Comparison of ENCODE assay signal across 8 mouse cellular contexts in genomic region chr7:45339410-45340065, GRCm38 (mm10). TPM values are rescaled to one million over a fixed set of nuclear protein-coding genes. Genes with fewer than 3 reads are reported as not detected.
DNase-seq lines count a peak whose midpoint lies in the region; ATAC-seq and TF ChIP-seq lines count a peak whose summit lies in the region.

No protein-coding gene starts in this region.

- peak overlapping the region; percentile 49 for H3K4me3 ChIP-seq in forebrain, embryonic 11.5 days (ENCODE audit: low read depth, low read length)
- peak overlapping the region; percentile 47 for H3K4me3 ChIP-seq in hindbrain, embryonic 11.5 days (ENCODE audit: low read depth, low read length)
- peak overlapping the region; percentile 40 for H3K4me3 ChIP-seq in limb, embryonic 14.5 days (replicated peaks; ENCODE audit: low read length)
- peak overlapping the region; percentile 50 for H3K4me3 ChIP-seq in midbrain, embryonic 13.5 days (replicated peaks)

- H3K36me3 ChIP-seq in forebrain, embryonic 11.5 days (ENCODE audit: control insufficient read depth, insufficient read depth, low read length), result no peaks in the 10 kb centered on the region
- H3K36me3 ChIP-seq in hindbrain, embryonic 11.5 days (ENCODE audit: control insufficient read depth, insufficient read depth, low read length), result no peaks in the 10 kb centered on the region
- no peaks in the 10 kb centered on the region for H3K36me3 ChIP-seq in limb, embryonic 14.5 days (ENCODE audit: control insufficient read depth, insufficient read depth, low read length)
- peaks cover 16% of the 10 kb centered on the region for H3K36me3 ChIP-seq in midbrain, embryonic 13.5 days
- no peaks in the 10 kb centered on the region for H3K36me3 ChIP-seq in splenic B cell, adult 2 months (ENCODE audit: control insufficient read depth, insufficient read depth, low read length, poor library complexity, severe bottlenecking)

- WGBS in forebrain, embryonic 11.5 days, result under 1% methylated on average over 37 of the region's 39 CpGs
- WGBS in hindbrain, embryonic 11.5 days, result under 1% methylated on average over 37 of the region's 39 CpGs
- WGBS in limb, embryonic 14.5 days, result under 1% methylated on average over 34 of the region's 39 CpGs
- 1% methylated on average over 37 of the region's 39 CpGs for WGBS in midbrain, embryonic 13.5 days

- peak overlapping the region; percentile 74 for H3K9ac ChIP-seq in forebrain, embryonic 11.5 days (ENCODE audit: low read length)
- H3K9ac ChIP-seq in hindbrain, embryonic 11.5 days (ENCODE audit: low read depth, low read length), result peak overlapping the region; percentile 65
- peak overlapping the region; percentile 44 for H3K9ac ChIP-seq in limb, embryonic 14.5 days (ENCODE audit: low read depth, low read length, severe bottlenecking)
- H3K9ac ChIP-seq in midbrain, embryonic 13.5 days (replicated peaks), result peak overlapping the region; percentile 67

- no peaks in the 10 kb centered on the region for H3K9me3 ChIP-seq in forebrain, embryonic 11.5 days (ENCODE audit: control insufficient read depth, low read length)
- H3K9me3 ChIP-seq in hindbrain, embryonic 11.5 days (ENCODE audit: control insufficient read depth, low read length), result no peaks in the 10 kb centered on the region
- no peaks in the 10 kb centered on the region for H3K9me3 ChIP-seq in limb, embryonic 14.5 days (ENCODE audit: control insufficient read depth, low read length)
- H3K9me3 ChIP-seq in midbrain, embryonic 13.5 days, result no peaks in the 10 kb centered on the region

- ATAC-seq in forebrain, embryonic 11.5 days (replicated peaks; ENCODE audit: low FRiP score), result peak; percentile 85
- ATAC-seq in hindbrain, embryonic 11.5 days (ENCODE audit: low FRiP score), result peak; percentile 86
- ATAC-seq in limb, embryonic 14.5 days (ENCODE audit: low FRiP score, low read depth), result peak; percentile 78
- peak; percentile 86 for ATAC-seq in midbrain, embryonic 13.5 days

- DNase-seq in heart, adult 11 months, result peak; percentile 97
- no peak for DNase-seq in heart, postnatal 25 days (ENCODE audit: low spot score)
- DNase-seq in c-Kit-positive CD71-positive TER-119-positive erythroid progenitor cells, embryonic 14.5 days (ENCODE audit: low spot score), result peak; percentile 70
- peak; percentile 89 for DNase-seq in forebrain, embryonic 11.5 days (ENCODE audit: low spot score)
- peak; percentile 85 for DNase-seq in hindbrain, embryonic 11.5 days (ENCODE audit: low spot score)
- DNase-seq in limb, embryonic 14.5 days (ENCODE audit: low spot score), result peak; percentile 82
- peak; percentile 69 for DNase-seq in splenic B cell, adult 2 months (ENCODE audit: low read depth, low spot score)

- H3K4me2 ChIP-seq in forebrain, embryonic 11.5 days (ENCODE audit: low read depth, low read length, severe bottlenecking), result peak overlapping the region; percentile 92
- H3K4me2 ChIP-seq in hindbrain, embryonic 11.5 days (replicated peaks; ENCODE audit: low read depth, low read length), result peak overlapping the region; percentile 94
- H3K4me2 ChIP-seq in limb, embryonic 14.5 days (replicated peaks; ENCODE audit: low read depth, low read length, severe bottlenecking), result peak overlapping the region; percentile 68
- H3K4me2 ChIP-seq in midbrain, embryonic 13.5 days (replicated peaks), result peak overlapping the region; percentile 79

- H3K27ac ChIP-seq in forebrain, embryonic 11.5 days (ENCODE audit: low read depth, low read length), result no peak overlapping the region
- peak overlapping the region; percentile 33; the same call in 1 of the 2 replicates for H3K27ac ChIP-seq in hindbrain, embryonic 11.5 days (ENCODE audit: low read depth, low read length)
- H3K27ac ChIP-seq in limb, embryonic 14.5 days (replicated peaks; ENCODE audit: low read depth, low read length), result no peak overlapping the region; the same call in 1 of the 2 replicates
- peak overlapping the region; percentile 46 for H3K27ac ChIP-seq in midbrain, embryonic 13.5 days

- intact Hi-C loops in heart, postnatal 25 days (cut with DNase I), result loop anchor here (2.0 kb wide), 1 partner anchor 35 kb away; no protein-coding TSS in a partner anchor

- peak; percentile 49; the same call in 1 of the 2 replicates for TF ChIP-seq POLR2A in limb, embryonic 14.5 days (IDR thresholded peaks at IDR 0.05; ENCODE audit: borderline replicate concordance, extremely low read depth, insufficient read depth, insufficient read length)

- peaks cover 17% of the 10 kb centered on the region for H3K4me1 ChIP-seq in forebrain, embryonic 11.5 days (replicated peaks; ENCODE audit: control insufficient read depth, insufficient read depth, low read length)
- H3K4me1 ChIP-seq in hindbrain, embryonic 11.5 days (replicated peaks; ENCODE audit: control insufficient read depth, insufficient read depth, low read length), result peaks cover 6% of the 10 kb centered on the region
- H3K4me1 ChIP-seq in limb, embryonic 14.5 days (ENCODE audit: control insufficient read depth, insufficient read depth, low read length), result peaks cover 37% of the 10 kb centered on the region
- peaks cover 40% of the 10 kb centered on the region for H3K4me1 ChIP-seq in midbrain, embryonic 13.5 days (replicated peaks)

- H3K27me3 ChIP-seq in forebrain, embryonic 11.5 days (ENCODE audit: control insufficient read depth, insufficient read depth, low read length), result 0 out of 2 replicates have a peak, but pooled peaks cover 5% of the 10 kb centered on the region
- peaks cover 3% of the 10 kb centered on the region for H3K27me3 ChIP-seq in hindbrain, embryonic 11.5 days (ENCODE audit: control insufficient read depth, insufficient read depth, low read length)
- no peaks in the 10 kb centered on the region for H3K27me3 ChIP-seq in limb, embryonic 14.5 days (ENCODE audit: control insufficient read depth, insufficient read depth, low read length)
- peaks cover 31% of the 10 kb centered on the region for H3K27me3 ChIP-seq in midbrain, embryonic 13.5 days
- no peaks in the 10 kb centered on the region for H3K27me3 ChIP-seq in splenic B cell, adult 2 months (ENCODE audit: control insufficient read depth, insufficient read depth, low read length, poor library complexity, severe bottlenecking)

RNA-seq across cellular contexts. Expression of gene Hrc, which starts 4.4 kb away (rescaled TPM):
- 100 to 1,000 TPM; 773 to 825 TPM for total RNA-seq in heart, postnatal 25 days (2021)
- not detected in 2 replicates for polyA plus RNA-seq in forebrain, embryonic 11.5 days (2014; fragmentation: Nextera tagmentation; extraction: Ambion mirVana)
- polyA plus RNA-seq in hindbrain, embryonic 11.5 days (2014; fragmentation: Nextera tagmentation; extraction: Ambion mirVana), result 0.68 and 0.77 TPM in 2 replicates
- 9.5 and 17.9 TPM in 2 replicates for polyA plus RNA-seq in limb, embryonic 14.5 days (2012; rRNA removed)
- polyA plus RNA-seq in limb, embryonic 14.5 days (2014; fragmentation: Nextera tagmentation; extraction: Ambion mirVana), result 4.1 and 5.9 TPM in 2 replicates
- 0.10 and 0.26 TPM in 2 replicates for polyA plus RNA-seq in midbrain, embryonic 13.5 days (2015; fragmentation: Nextera tagmentation; extraction: Ambion mirVana)

RNA-seq across cellular contexts. Expression of gene Trpm4, which starts 6.0 kb away (rescaled TPM):
- 10 to 100 TPM; 23.5 to 25.0 TPM for total RNA-seq in heart, postnatal 25 days (2021)
- polyA plus RNA-seq in forebrain, embryonic 11.5 days (2014; fragmentation: Nextera tagmentation; extraction: Ambion mirVana), result 5.6 and 6.8 TPM in 2 replicates
- polyA plus RNA-seq in hindbrain, embryonic 11.5 days (2014; fragmentation: Nextera tagmentation; extraction: Ambion mirVana), result 5.2 and 6.9 TPM in 2 replicates
- polyA plus RNA-seq in limb, embryonic 14.5 days (2012; rRNA removed), result 42.6 and 46.1 TPM in 2 replicates
- polyA plus RNA-seq in limb, embryonic 14.5 days (2014; fragmentation: Nextera tagmentation; extraction: Ambion mirVana), result 15.8 TPM in 2 replicates
- 7.3 and 10.8 TPM in 2 replicates for polyA plus RNA-seq in midbrain, embryonic 13.5 days (2015; fragmentation: Nextera tagmentation; extraction: Ambion mirVana)

RNA-seq across cellular contexts. Expression of gene Ppfia3, which starts 27.3 kb away (rescaled TPM):
- under 1 TPM; 0.18 to 0.25 TPM for total RNA-seq in heart, postnatal 25 days (2021)
- 11.6 and 13.0 TPM in 2 replicates for polyA plus RNA-seq in forebrain, embryonic 11.5 days (2014; fragmentation: Nextera tagmentation; extraction: Ambion mirVana)
- 8.2 and 9.5 TPM in 2 replicates for polyA plus RNA-seq in hindbrain, embryonic 11.5 days (2014; fragmentation: Nextera tagmentation; extraction: Ambion mirVana)
- 12.3 and 13.8 TPM in 2 replicates for polyA plus RNA-seq in limb, embryonic 14.5 days (2012; rRNA removed)
- 8.4 and 9.0 TPM in 2 replicates for polyA plus RNA-seq in limb, embryonic 14.5 days (2014; fragmentation: Nextera tagmentation; extraction: Ambion mirVana)
- 17.2 and 19.8 TPM in 2 replicates for polyA plus RNA-seq in midbrain, embryonic 13.5 days (2015; fragmentation: Nextera tagmentation; extraction: Ambion mirVana)

RNA-seq across cellular contexts. Expression of gene Lin7b, which starts 30.8 kb away (rescaled TPM):
- total RNA-seq in heart, postnatal 25 days (2021), result 1 to 10 TPM; 1.8 to 2.0 TPM
- 0.48 and 1.5 TPM in 2 replicates for polyA plus RNA-seq in forebrain, embryonic 11.5 days (2014; fragmentation: Nextera tagmentation; extraction: Ambion mirVana)
- 0.92 and 1.7 TPM in 2 replicates for polyA plus RNA-seq in hindbrain, embryonic 11.5 days (2014; fragmentation: Nextera tagmentation; extraction: Ambion mirVana)
- 4.1 and 4.7 TPM in 2 replicates for polyA plus RNA-seq in limb, embryonic 14.5 days (2012; rRNA removed)
- polyA plus RNA-seq in limb, embryonic 14.5 days (2014; fragmentation: Nextera tagmentation; extraction: Ambion mirVana), result 1.7 and 2.2 TPM in 2 replicates
- polyA plus RNA-seq in midbrain, embryonic 13.5 days (2015; fragmentation: Nextera tagmentation; extraction: Ambion mirVana), result 7.1 and 7.9 TPM in 2 replicates

RNA-seq across cellular contexts. Expression of gene Snrnp70, which starts 56.0 kb away (rescaled TPM):
- total RNA-seq in heart, postnatal 25 days (2021), result 100 to 1,000 TPM; 110 to 111 TPM
- polyA plus RNA-seq in forebrain, embryonic 11.5 days (2014; fragmentation: Nextera tagmentation; extraction: Ambion mirVana), result 79.8 and 87.9 TPM in 2 replicates
- polyA plus RNA-seq in hindbrain, embryonic 11.5 days (2014; fragmentation: Nextera tagmentation; extraction: Ambion mirVana), result 76.5 and 114 TPM in 2 replicates
- polyA plus RNA-seq in limb, embryonic 14.5 days (2012; rRNA removed), result 539 and 694 TPM in 2 replicates
- polyA plus RNA-seq in limb, embryonic 14.5 days (2014; fragmentation: Nextera tagmentation; extraction: Ambion mirVana), result 69.7 and 73.7 TPM in 2 replicates
- polyA plus RNA-seq in midbrain, embryonic 13.5 days (2015; fragmentation: Nextera tagmentation; extraction: Ambion mirVana), result 223 and 238 TPM in 2 replicates

Comparison
In these comparisons a context has a peak if more than half of its experiments do, and no peak if none do; other contexts are left out.
1. H3K27ac ChIP-seq: peak in hindbrain, embryonic 11.5 days (single experiment) and midbrain, embryonic 13.5 days (single experiment); none in forebrain, embryonic 11.5 days (single experiment) and limb, embryonic 14.5 days (single experiment).
2. Peak in every context shown above with its lines, with median percentiles within 50 percentile points of each other: ATAC-seq, H3K4me2 ChIP-seq, H3K4me3 ChIP-seq and H3K9ac ChIP-seq.